Mouse (Mus musculus) embryonic fibroblast, embryonic 13.5 days (primary cell): ENCODE measurements around the gene Sbf1.

ENCODE experiments used
- CTCF ChIP-seq: IDR thresholded peaks from 2 replicates; pipeline ENCODE4 v1.5.1; 2011; ENCODE audit warnings: mild to moderate bottlenecking, control low read depth, low read length, moderate library complexity, borderline replicate concordance; ENCODE audit not compliant: insufficient read depth
- POLR2A ChIP-seq: IDR thresholded peaks from 2 replicates; pipeline ENCODE4 v1.6.1; 2011; ENCODE audit warnings: low read depth, mild to moderate bottlenecking, control low read depth, low read length, moderate library complexity

DNA sequence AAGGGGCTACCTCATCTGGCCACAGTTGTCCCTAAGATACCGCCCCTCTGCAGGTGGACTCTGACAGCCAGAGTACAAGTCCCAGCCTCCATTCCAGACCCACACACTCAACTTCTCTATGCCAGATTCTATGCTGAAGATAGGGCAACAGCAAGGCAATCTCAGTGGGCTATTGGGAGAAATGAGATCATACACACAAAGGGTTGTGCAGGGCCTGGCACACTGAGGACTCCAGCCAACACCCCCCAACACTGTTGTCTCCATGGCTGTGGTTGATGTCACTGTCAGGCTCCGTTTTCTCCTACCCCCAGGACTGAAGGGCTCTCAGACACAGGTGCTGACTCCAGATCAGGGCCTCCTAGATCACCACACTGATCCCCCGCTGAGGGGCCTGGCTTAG lies 1.0 kb downstream of the Sbf1 start:
- no peak for TF ChIP-seq CTCF
- TF ChIP-seq POLR2A = no peak
